Mouse (Mus musculus): ENCODE measurements at regions not wholly inside any gene's neighbourhood (a gene's known extent, or its start where the extent isn't known, plus 50 kb on each side); places are given as distances from the start of the nearest gene placed in this dataset.

DNA sequence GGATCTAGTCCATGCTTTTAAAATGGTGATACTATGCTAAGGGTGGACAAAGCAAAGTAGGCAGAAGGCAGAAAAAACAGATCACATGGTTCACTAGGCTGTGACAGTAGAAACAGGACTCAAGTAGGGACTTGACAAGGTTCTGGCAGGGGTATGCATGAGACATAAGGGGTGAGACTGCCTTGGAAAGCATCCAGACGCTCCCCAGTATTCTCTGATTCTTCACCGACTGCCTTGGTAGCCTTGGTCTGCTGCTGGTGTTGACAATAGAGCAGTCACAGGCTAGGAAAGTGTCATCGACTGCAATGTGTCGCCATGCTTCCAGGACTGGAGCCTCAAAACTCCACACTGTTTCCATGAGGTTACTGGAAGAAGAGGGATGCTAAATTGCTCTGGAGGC lies 278.1 kb upstream of the Impad1 start:
- Histone ChIP-seq H3K27ac (replicated peaks) (no peak overlapping the region), H3K4me3 (no peak overlapping the region), H3K4me2 (no peak overlapping the region), H3K27me3 (no peaks in the 10 kb centered on the region), H3K36me3 (no peaks in the 10 kb centered on the region), H3K9ac (no peak overlapping the region), H3K4me1 (replicated peaks) (no peaks in the 10 kb centered on the region), H3K9me3 (no peaks in the 10 kb centered on the region)
- 90% methylated on average over 4 of the region's 4 CpGs for WGBS
- ATAC-seq (ENCODE audit: low read depth) = no peak

- Histone ChIP-seq H3K4me3 (no peak overlapping the region), H3K4me2 (no peak overlapping the region), H3K9me3 (no peaks in the 10 kb centered on the region), H3K27ac (replicated peaks) (no peak overlapping the region), H3K4me1 (replicated peaks) (no peaks in the 10 kb centered on the region), H3K36me3 (no peaks in the 10 kb centered on the region), H3K27me3 (no peaks in the 10 kb centered on the region), H3K9ac (no peak overlapping the region)
- ATAC-seq (ENCODE audit: low read depth) = no peak
- 33% methylated on average over 2 of the region's 2 CpGs for WGBS
These were observed 266.3 kb upstream of the Impad1 start for GRCm38 (mm10) chr4:5059290-5059955.

DNA sequence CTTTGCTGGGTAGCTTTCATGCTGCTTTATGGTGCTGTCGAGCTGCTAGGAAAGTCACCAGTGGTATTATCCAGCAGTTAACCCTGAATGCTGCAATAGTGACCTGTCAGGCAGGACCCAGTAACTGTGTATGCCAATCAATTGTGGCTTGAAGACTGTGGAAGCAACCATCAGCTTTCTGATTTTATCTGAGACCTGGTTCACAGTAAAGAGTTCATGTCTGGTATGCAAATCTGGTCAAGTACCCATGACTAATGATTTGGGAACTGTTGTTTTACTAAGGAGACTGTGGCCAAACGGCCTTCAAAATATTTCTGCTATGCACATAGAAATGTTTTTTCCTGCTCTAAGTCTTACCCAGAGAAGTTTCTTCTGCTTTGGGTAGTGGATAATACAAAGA lies 236.8 kb upstream of the Impad1 start:
- ATAC-seq (ENCODE audit: low read depth) = no peak
- 60% methylated on average over 2 of the region's 2 CpGs for WGBS

GRCm38 (mm10) chr4:4987491-4987890 lies 194.3 kb upstream of the Impad1 start:
- ATAC-seq (ENCODE audit: low read depth) = no peak
- 87% methylated on average over 4 of the region's 4 CpGs for WGBS
- no peak overlapping the region for H3K27ac ChIP-seq (replicated peaks)
- no peak overlapping the region for H3K4me3 ChIP-seq
- H3K27me3 ChIP-seq = no peaks in the 10 kb centered on the region
- H3K36me3 ChIP-seq = no peaks in the 10 kb centered on the region
- H3K4me2 ChIP-seq = no peak overlapping the region
- no peaks in the 10 kb centered on the region for H3K9me3 ChIP-seq
- no peaks in the 10 kb centered on the region for H3K4me1 ChIP-seq (replicated peaks)
- H3K9ac ChIP-seq = no peak overlapping the region

More for the DNA sequence above, 236.8 kb upstream of the Impad1 start:
- Histone ChIP-seq H3K27me3 (no peaks in the 10 kb centered on the region), H3K9me3 (no peaks in the 10 kb centered on the region), H3K4me1 (replicated peaks) (no peaks in the 10 kb centered on the region), H3K4me2 (no peak overlapping the region), H3K4me3 (no peak overlapping the region), H3K27ac (replicated peaks) (no peak overlapping the region), H3K9ac (no peak overlapping the region), H3K36me3 (no peaks in the 10 kb centered on the region)

DNA sequence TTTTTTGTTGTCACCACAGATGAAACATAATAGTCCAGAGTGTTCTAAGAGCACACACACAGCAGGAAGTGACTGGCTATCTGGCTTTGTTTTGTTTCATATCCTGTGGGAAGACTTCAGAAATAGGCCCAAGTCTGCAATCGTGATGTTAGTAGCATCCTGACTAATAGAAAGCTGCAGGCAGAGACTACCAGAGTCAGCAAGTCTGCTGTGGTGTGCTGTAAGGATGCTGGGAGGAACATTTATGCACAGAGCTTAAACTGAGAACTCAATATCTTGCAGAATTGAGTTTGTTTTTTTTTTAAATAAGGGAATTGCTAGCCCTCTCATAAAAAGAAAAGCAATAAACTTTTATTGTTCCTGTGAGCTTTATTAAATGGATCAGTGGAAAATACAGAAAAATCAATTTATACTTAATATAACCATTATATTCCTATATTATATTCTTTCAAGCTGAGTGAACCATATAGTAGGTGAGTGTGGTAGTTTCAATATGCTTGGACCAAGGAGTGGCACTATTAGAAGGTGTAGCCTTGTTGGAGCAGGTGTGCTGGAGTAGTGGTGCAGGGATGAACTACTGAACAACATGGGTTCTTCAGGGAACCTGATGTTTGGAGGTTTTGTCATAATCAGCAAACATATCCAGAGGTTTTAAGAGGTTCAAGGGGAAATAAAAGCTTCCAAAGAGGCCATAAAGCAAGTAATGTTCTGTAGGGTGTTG lies 190.5 kb upstream of the Impad1 start:
- no peak for ATAC-seq (ENCODE audit: low read depth)
- H3K9me3 ChIP-seq = no peaks in the 10 kb centered on the region
- H3K27ac ChIP-seq (replicated peaks) = no peak overlapping the region
- no peak overlapping the region for H3K4me2 ChIP-seq
- 67% methylated on average over 1 of the region's 1 CpGs for WGBS
- H3K4me3 ChIP-seq = no peak overlapping the region
- H3K9ac ChIP-seq = no peak overlapping the region
- no peaks in the 10 kb centered on the region for H3K36me3 ChIP-seq
- H3K4me1 ChIP-seq (replicated peaks) = no peaks in the 10 kb centered on the region
- no peaks in the 10 kb centered on the region for H3K27me3 ChIP-seq

- no peaks in the 10 kb centered on the region for H3K27me3 ChIP-seq
- no peak overlapping the region for H3K4me3 ChIP-seq
- H3K36me3 ChIP-seq = no peaks in the 10 kb centered on the region
- H3K4me1 ChIP-seq (replicated peaks) = no peaks in the 10 kb centered on the region
- ATAC-seq (ENCODE audit: low read depth) = no peak
- H3K9ac ChIP-seq = no peak overlapping the region
- H3K4me2 ChIP-seq = no peak overlapping the region
- WGBS = 93% methylated on average over 2 of the region's 2 CpGs
- H3K9me3 ChIP-seq = no peaks in the 10 kb centered on the region
- no peak overlapping the region for H3K27ac ChIP-seq (replicated peaks)
These were observed 178.7 kb upstream of the Impad1 start for GRCm38 (mm10) chr4:4971800-4972319.

DNA sequence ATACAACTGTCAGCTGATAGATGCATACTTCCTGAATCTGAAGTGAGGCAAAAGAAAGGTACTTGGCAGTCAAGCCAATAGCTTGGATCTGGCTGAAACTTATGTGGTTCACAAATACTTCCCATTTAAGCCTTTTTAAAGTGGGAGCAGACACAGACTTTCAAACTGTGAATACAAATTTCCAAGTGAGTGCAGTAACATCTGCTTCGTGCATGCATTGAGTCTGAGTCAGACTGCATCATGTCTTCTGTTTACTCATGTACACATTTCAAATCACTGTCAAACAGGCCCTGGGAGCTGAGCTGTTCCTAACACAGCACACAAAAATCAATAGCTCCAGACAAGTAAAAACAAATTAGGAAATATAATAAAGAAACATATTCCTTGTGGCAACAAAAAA lies 155.8 kb upstream of the Impad1 start:
- no peaks in the 10 kb centered on the region for H3K27me3 ChIP-seq
- no peaks in the 10 kb centered on the region for H3K9me3 ChIP-seq
- ATAC-seq (ENCODE audit: low read depth) = no peak
- H3K27ac ChIP-seq (replicated peaks) = no peak overlapping the region
- no peaks in the 10 kb centered on the region for H3K4me1 ChIP-seq (replicated peaks)
- no peaks in the 10 kb centered on the region for H3K36me3 ChIP-seq
- H3K4me3 ChIP-seq = no peak overlapping the region
- 81% methylated on average over 1 of the region's 1 CpGs for WGBS
- H3K9ac ChIP-seq = no peak overlapping the region
- no peak overlapping the region for H3K4me2 ChIP-seq

GRCm38 (mm10) chr4:4944498-4944897 lies 151.3 kb upstream of the Impad1 start:
- H3K4me1 ChIP-seq (replicated peaks) = no peaks in the 10 kb centered on the region
- no peak for ATAC-seq (ENCODE audit: low read depth)
- no peak overlapping the region for H3K9ac ChIP-seq
- no peak overlapping the region for H3K27ac ChIP-seq (replicated peaks)
- H3K36me3 ChIP-seq = no peaks in the 10 kb centered on the region
- no peaks in the 10 kb centered on the region for H3K9me3 ChIP-seq
- no peak overlapping the region for H3K4me3 ChIP-seq
- no peaks in the 10 kb centered on the region for H3K27me3 ChIP-seq
- no peak overlapping the region for H3K4me2 ChIP-seq

GRCm38 (mm10) chr4:4925741-4926140 lies 132.6 kb upstream of the Impad1 start:
- Histone ChIP-seq H3K36me3 (no peaks in the 10 kb centered on the region), H3K9ac (no peak overlapping the region), H3K4me2 (no peak overlapping the region), H3K4me1 (replicated peaks) (no peaks in the 10 kb centered on the region), H3K4me3 (no peak overlapping the region), H3K9me3 (no peaks in the 10 kb centered on the region), H3K27ac (replicated peaks) (no peak overlapping the region), H3K27me3 (no peaks in the 10 kb centered on the region)
- ATAC-seq (ENCODE audit: low read depth) = no peak

- no peaks in the 10 kb centered on the region for H3K9me3 ChIP-seq
- ATAC-seq (ENCODE audit: low read depth) = no peak
- H3K4me1 ChIP-seq (replicated peaks) = no peaks in the 10 kb centered on the region
- no peak overlapping the region for H3K27ac ChIP-seq (replicated peaks)
- H3K27me3 ChIP-seq = no peaks in the 10 kb centered on the region
- H3K4me3 ChIP-seq = no peak overlapping the region
- no peak overlapping the region for H3K4me2 ChIP-seq
- H3K9ac ChIP-seq = no peak overlapping the region
- H3K36me3 ChIP-seq = no peaks in the 10 kb centered on the region
- 83% methylated on average over 1 of the region's 1 CpGs for WGBS
These were observed 127.1 kb upstream of the Impad1 start for GRCm38 (mm10) chr4:4920256-4920655.

GRCm38 (mm10) chr4:4875257-4875656 lies 82.1 kb upstream of the Impad1 start:
- Histone ChIP-seq H3K4me3 (no peak overlapping the region), H3K27me3 (no peaks in the 10 kb centered on the region), H3K4me1 (replicated peaks) (no peaks in the 10 kb centered on the region), H3K36me3 (no peaks in the 10 kb centered on the region), H3K9ac (no peak overlapping the region), H3K27ac (replicated peaks) (no peak overlapping the region), H3K4me2 (no peak overlapping the region), H3K9me3 (no peaks in the 10 kb centered on the region)
- no peak for ATAC-seq (ENCODE audit: low read depth)

DNA sequence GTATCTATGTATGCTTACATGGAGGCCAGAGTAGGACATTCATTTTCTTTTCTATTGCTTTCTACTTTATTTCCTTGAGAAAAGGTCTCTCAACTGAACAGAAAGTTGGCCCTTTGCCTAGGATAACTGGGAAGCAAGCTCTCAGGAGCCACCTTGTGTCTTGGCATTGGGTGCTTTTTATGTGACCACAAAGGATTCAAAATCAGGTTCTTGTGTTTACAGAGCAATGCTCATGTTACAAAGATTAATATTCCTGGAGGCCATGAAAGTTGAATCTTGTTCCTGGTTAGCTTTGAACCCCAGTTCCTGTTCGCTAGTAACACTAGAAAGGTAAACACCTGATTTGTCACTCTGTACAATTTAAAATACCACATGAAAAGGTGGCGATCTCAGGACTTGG lies 65.2 kb upstream of the Impad1 start:
- no peaks in the 10 kb centered on the region for H3K27me3 ChIP-seq
- no peak overlapping the region for H3K27ac ChIP-seq (replicated peaks)
- H3K9ac ChIP-seq = no peak overlapping the region
- no peaks in the 10 kb centered on the region for H3K4me1 ChIP-seq (replicated peaks)
- H3K4me2 ChIP-seq = no peak overlapping the region
- no peak for ATAC-seq (ENCODE audit: low read depth)
- no peaks in the 10 kb centered on the region for H3K36me3 ChIP-seq
- no peak overlapping the region for H3K4me3 ChIP-seq
- H3K9me3 ChIP-seq = no peaks in the 10 kb centered on the region
- 88% methylated on average over 2 of the region's 2 CpGs for WGBS
